Mouse (Mus musculus) stomach, postnatal 0 days (tissue): ENCODE results near the gene Mfsd11.

Experiments used
- CTCF ChIP-seq: IDR thresholded peaks from 2 replicates; pipeline ENCODE4 v1.5.1; 2016; ENCODE audit warnings: antibody characterized with exemption, low read depth, mild to moderate bottlenecking, moderate library complexity
- EP300 ChIP-seq: optimal IDR thresholded peaks from 2 replicates; pipeline ENCODE3; 2016; ENCODE audit warnings: antibody characterized with exemption

DNA sequence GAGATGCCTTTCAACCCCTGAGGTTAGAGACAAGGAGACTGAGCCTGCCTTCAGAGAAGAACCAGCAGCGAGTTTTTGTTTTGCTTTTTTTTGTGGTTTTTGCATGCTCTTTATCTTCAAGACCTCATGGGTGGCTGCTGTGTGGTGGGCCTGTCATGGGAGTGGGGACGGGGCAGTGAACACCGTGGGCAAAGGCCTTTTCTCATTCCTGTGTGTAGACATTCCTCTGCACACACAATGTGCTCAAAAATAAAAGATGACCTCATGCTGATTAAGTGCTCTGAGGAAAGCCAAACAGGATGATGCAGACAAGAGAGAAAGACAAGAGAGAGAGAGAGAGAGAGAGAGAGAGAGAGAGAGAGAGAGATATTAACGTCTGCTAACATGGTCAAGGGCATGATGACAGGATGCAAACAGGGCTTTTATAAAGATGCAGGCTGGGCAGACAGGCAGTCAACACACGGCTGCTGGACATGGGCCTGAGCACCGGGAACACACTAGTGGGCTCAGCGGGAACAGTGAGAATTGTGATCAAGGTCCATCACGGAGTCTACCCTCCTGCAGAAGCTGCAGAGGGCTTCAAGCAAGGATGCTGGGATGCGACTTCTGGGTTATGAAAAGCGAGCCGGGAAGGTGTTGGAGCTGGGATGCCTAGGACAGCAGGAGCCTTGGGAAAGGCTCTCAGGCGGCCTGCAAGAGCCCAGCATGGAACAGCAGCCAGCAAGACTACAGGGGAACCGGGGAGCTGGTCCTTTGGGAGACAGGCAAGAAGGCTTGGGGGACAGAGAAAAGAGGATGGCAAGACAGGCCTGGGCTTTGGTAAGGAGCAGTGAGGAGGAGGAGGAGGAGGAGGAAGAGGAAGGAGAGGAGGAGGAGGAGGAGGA is 30.9 kb upstream of the Mfsd11 start:
- TF ChIP-seq CTCF (no peak), EP300 (no peak)
